Mouse (Mus musculus) urinary bladder, postnatal 10 days (tissue): Measurements from ENCODE around the gene Ebf4.
A peak's percentile ranks its signal among the peaks of the same experiment; 100 is the strongest.

ENCODE experiments used
- DNase-seq: peaks from one replicate; pipeline ENCODE4 v3.0.0; 2022; ENCODE audit warnings: low spot score

The Ebf4 gene

GRCm38 (mm10) chr2:130294936-130295277 is at the start of gene Ebf4:
Gene Ebf4 (plus strand): TSS chr2:130295169.
- no peak for DNase-seq

GRCm38 (mm10) chr2:130246912-130247311 is 48.1 kb upstream of the Ebf4 start:
- DNase-seq, result no peak

- no peak for DNase-seq
Observed at GRCm38 (mm10) chr2:130248226-130248625, 46.7 kb upstream of the Ebf4 start.

- DNase-seq, result no peak
Observed at GRCm38 (mm10) chr2:130256762-130257161, 38.2 kb upstream of the Ebf4 start.

- DNase-seq, result no peak
Observed at GRCm38 (mm10) chr2:130260822-130261221, 34.1 kb upstream of the Ebf4 start.

- no peak for DNase-seq
Observed at GRCm38 (mm10) chr2:130261914-130262313, 33.1 kb upstream of the Ebf4 start.

GRCm38 (mm10) chr2:130262398-130262797 is 32.6 kb upstream of the Ebf4 start:
- no peak for DNase-seq

- no peak for DNase-seq
Observed at GRCm38 (mm10) chr2:130265520-130265919, 29.4 kb upstream of the Ebf4 start.

- no peak for DNase-seq
Observed at GRCm38 (mm10) chr2:130268074-130268473, 26.9 kb upstream of the Ebf4 start.

- no peak for DNase-seq
Observed at GRCm38 (mm10) chr2:130273732-130274131, 21.2 kb upstream of the Ebf4 start.

GRCm38 (mm10) chr2:130274149-130274861 is 20.7 kb upstream of the Ebf4 start, which contains the start of gene Nop56:
Gene Nop56 (plus strand): TSS chr2:130274430.
- peak; percentile 95 for DNase-seq

- DNase-seq, result no peak
Observed at GRCm38 (mm10) chr2:130274862-130275261, 20.1 kb upstream of the Ebf4 start.

GRCm38 (mm10) chr2:130275649-130276048 is 19.3 kb upstream of the Ebf4 start:
- DNase-seq, result no peak

GRCm38 (mm10) chr2:130279600-130280091 is 15.3 kb upstream of the Ebf4 start:
- DNase-seq, result no peak

GRCm38 (mm10) chr2:130280224-130280623 is 14.7 kb upstream of the Ebf4 start:
- DNase-seq, result no peak

GRCm38 (mm10) chr2:130280818-130281217 is 14.2 kb upstream of the Ebf4 start:
- no peak for DNase-seq

- peak; percentile 73 for DNase-seq
Observed at GRCm38 (mm10) chr2:130283854-130284654, 10.9 kb upstream of the Ebf4 start, which contains the start of gene Idh3b. Gene Idh3b (minus strand): TSS chr2:130284547.

- no peak for DNase-seq
Observed at GRCm38 (mm10) chr2:130289086-130289485, 5.9 kb upstream of the Ebf4 start.

- DNase-seq, result no peak
Observed at GRCm38 (mm10) chr2:130291434-130291833, 3.5 kb upstream of the Ebf4 start.

- DNase-seq, result no peak
Observed at GRCm38 (mm10) chr2:130293009-130293408, 2.0 kb upstream of the Ebf4 start.

- no peak for DNase-seq
Observed at GRCm38 (mm10) chr2:130293486-130293885, 1.5 kb upstream of the Ebf4 start.

GRCm38 (mm10) chr2:130294218-130294935 is 592 bp upstream of the Ebf4 start:
- no peak for DNase-seq
